Mouse (Mus musculus): ENCODE results near the gene Fads2.

Fads2 gene

GRCm38 (mm10) chr19:10013913-10014312 is 87.6 kb downstream of the Fads2 start:
- DNase-seq (ENCODE audit: low read depth): peak; percentile 89

DNA sequence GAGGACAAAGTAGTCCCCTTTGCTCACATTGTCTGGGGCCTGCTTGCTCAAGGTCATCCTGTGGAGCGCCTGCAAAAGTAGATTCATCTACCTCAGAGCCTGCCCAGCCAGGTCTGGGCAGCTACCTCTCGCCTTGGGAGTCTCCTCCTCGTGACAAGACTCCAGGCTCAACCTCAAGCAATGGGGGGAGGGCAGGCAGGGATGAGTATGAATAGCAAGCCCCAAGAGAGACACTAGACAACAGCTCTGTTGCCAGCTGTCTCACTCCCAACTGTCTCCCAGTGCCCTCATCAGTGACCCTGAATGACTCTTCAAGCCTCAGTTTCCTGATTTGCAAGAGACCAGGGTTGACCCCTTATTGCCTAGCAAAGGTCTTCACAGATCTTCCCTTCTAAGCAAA is 88.2 kb downstream of the Fads2 start:
- peak; percentile 81 for DNase-seq (ENCODE audit: low read depth)

- DNase-seq (ENCODE audit: low read depth): peak; percentile 92
These were observed 88.7 kb downstream of the Fads2 start for GRCm38 (mm10) chr19:10012827-10013278.
